Mouse (Mus musculus) C2C12 (cell line): Measurements from ENCODE around the gene Itgav.

Experiments used
- CEBPB ChIP-seq: IDR thresholded peaks from one replicate; pipeline ENCODE4 v1.6.1; 2011; ENCODE audit warnings: low read depth, mild to moderate bottlenecking, control low read depth, moderate library complexity
- CTCF ChIP-seq: IDR thresholded peaks from one replicate; pipeline ENCODE4 v1.5.1; 2011; ENCODE audit not compliant: control insufficient read depth, insufficient read depth, insufficient read length
- FOSL1 ChIP-seq: IDR thresholded peaks from one replicate; pipeline ENCODE4 v1.8.0; 2011; ENCODE audit warnings: mild to moderate bottlenecking, low read length; ENCODE audit not compliant: poor library complexity, insufficient read depth, severe bottlenecking
- MAX ChIP-seq: IDR thresholded peaks from one replicate; pipeline ENCODE4 v1.6.1; 2011; ENCODE audit warnings: mild to moderate bottlenecking, control low read depth
- MYOD1 ChIP-seq: IDR thresholded peaks from one replicate; pipeline ENCODE4 v1.6.1; 2011; ENCODE audit warnings: low read depth; ENCODE audit not compliant: control insufficient read depth, insufficient read length
- MYOG ChIP-seq: IDR thresholded peaks from one replicate; pipeline ENCODE4 v1.6.1; 2011; ENCODE audit not compliant: control insufficient read depth, insufficient read length; ENCODE audit errors: extremely low read depth
- USF1 ChIP-seq: IDR thresholded peaks from one replicate; pipeline ENCODE4 v1.6.1; 2011; ENCODE audit warnings: low read depth, mild to moderate bottlenecking, control low read depth, moderate library complexity

GRCm38 (mm10) chr2:83753008-83753407 lies 28.8 kb downstream of the Itgav start:
- TF ChIP-seq CTCF (no peak), MYOD1 (no peak), FOSL1 (no peak), MYOG (no peak), USF1 (no peak), MAX (no peak), CEBPB (no peak)
